Mouse (Mus musculus) CH12.LX (cell line): ENCODE measurements around the gene Rab43. TPM values are rescaled to one million over a fixed set of nuclear protein-coding genes. Genes with fewer than 3 reads are reported as not detected.

ENCODE experiments used
- DNase-seq: peaks from one replicate; pipeline ENCODE4 v3.0.0-alpha.2; 2013; ENCODE audit errors: extremely low read depth
- H3K27ac ChIP-seq: 2 replicates; pipeline ENCODE4 v1.5.1; 2012; ENCODE audit warnings: low read depth, mild to moderate bottlenecking, control low read depth, moderate library complexity; ENCODE audit not compliant: insufficient read depth
- H3K27me3 ChIP-seq: replicated peaks from 2 replicates; pipeline ENCODE3; 2012; ENCODE audit warnings: inconsistent platforms
- H3K36me3 ChIP-seq, 2 experiments: replicated peaks in 1 of 2; 2 replicates each; pipeline versions ENCODE3 to v1.6.1; 2012; ENCODE audit warnings: inconsistent platforms in 1 of 2, low read length in 1 of 2, mild to moderate bottlenecking in 1 of 2, mixed read lengths in 1 of 2, moderate library complexity in 1 of 2; ENCODE audit not compliant: control insufficient read depth in 1 of 2, insufficient read depth in 1 of 2
- H3K4me1 ChIP-seq, 2 experiments: 2 replicates each; pipeline ENCODE4 v1.6.1; 2012; ENCODE audit warnings: inconsistent platforms in 1 of 2, moderate library complexity in 1 of 2; ENCODE audit not compliant: insufficient read depth in 2 of 2, control insufficient read depth in 1 of 2
- H3K4me2 ChIP-seq: 2 replicates; pipeline ENCODE4 v1.6.1; 2012; ENCODE audit warnings: low read depth, mild to moderate bottlenecking, control low read depth; ENCODE audit not compliant: poor library complexity, insufficient read depth, severe bottlenecking
- H3K4me3 ChIP-seq, 3 experiments: fragments of 150-350 bp in 1 of 3; sonication (generic) in 1 of 3; replicated peaks in 1 of 3; 2 replicates each; pipeline versions ENCODE3 to v1.5.1; 2011 to 2012; ENCODE audit warnings: low read depth in 2 of 3, low read length in 2 of 3, mild to moderate bottlenecking in 2 of 3, moderate library complexity in 2 of 3, control low read depth in 1 of 3, improper control_type of control experiment in 1 of 3, inconsistent platforms in 1 of 3, mixed read lengths in 1 of 3; ENCODE audit not compliant: poor library complexity in 1 of 3
- H3K79me2 ChIP-seq: replicated peaks from 2 replicates; pipeline ENCODE4 v1.6.1; 2012; ENCODE audit warnings: mild to moderate bottlenecking, moderate library complexity; ENCODE audit not compliant: control insufficient read depth, poor library complexity, insufficient read depth, severe bottlenecking; ENCODE audit errors: extremely low read depth
- H3K9ac ChIP-seq: 2 replicates; pipeline ENCODE4 v1.6.1; 2012; ENCODE audit warnings: low read depth, mild to moderate bottlenecking, control low read depth, moderate library complexity; ENCODE audit not compliant: insufficient read depth
- H3K9me3 ChIP-seq: replicated peaks from 2 replicates; pipeline ENCODE3; 2012; ENCODE audit warnings: low read length, inconsistent platforms, mixed read lengths
- BHLHE40 ChIP-seq: IDR thresholded peaks from 2 replicates; pipeline ENCODE4 v1.6.1; 2011; ENCODE audit warnings: mild to moderate bottlenecking, low read depth, low read length, improper control_type of control experiment
- CHD2 ChIP-seq: IDR thresholded peaks from 2 replicates; pipeline ENCODE4 v1.6.1; 2011; ENCODE audit warnings: low read length, improper control_type of control experiment
- E2F4 ChIP-seq: IDR thresholded peaks from 2 replicates; pipeline ENCODE4 v1.6.1; 2011; ENCODE audit warnings: low read depth, low read length, improper control_type of control experiment; ENCODE audit not compliant: insufficient replicate concordance
- EP300 ChIP-seq: IDR thresholded peaks from 2 replicates; pipeline ENCODE4 v1.6.1; 2011; ENCODE audit warnings: low read length, improper control_type of control experiment
- GABPA ChIP-seq: IDR thresholded peaks from 2 replicates; pipeline ENCODE4 v1.6.1; 2012; ENCODE audit warnings: low read depth, low read length, improper control_type of control experiment, inconsistent platforms; ENCODE audit not compliant: insufficient replicate concordance
- HCFC1 ChIP-seq: IDR thresholded peaks from 2 replicates; pipeline ENCODE4 v1.6.1; 2012; ENCODE audit warnings: low read depth, mild to moderate bottlenecking, inconsistent platforms, low read length, improper control_type of control experiment
- JUN ChIP-seq: IDR thresholded peaks from 2 replicates; pipeline ENCODE4 v1.6.1; 2011; ENCODE audit warnings: low read depth, mild to moderate bottlenecking, low read length, improper control_type of control experiment, moderate library complexity; ENCODE audit not compliant: insufficient read depth
- JUND ChIP-seq: conservative IDR thresholded peaks from 2 replicates; pipeline ENCODE4 v1.6.1; 2011; ENCODE audit warnings: low read depth, low read length, improper control_type of control experiment
- MAX ChIP-seq: IDR thresholded peaks from 2 replicates; pipeline ENCODE4 v1.6.1; 2011; ENCODE audit warnings: low read length, improper control_type of control experiment
- MAZ ChIP-seq: IDR thresholded peaks from 2 replicates; pipeline ENCODE4 v1.6.1; 2012; ENCODE audit warnings: low read depth, mild to moderate bottlenecking, inconsistent platforms, low read length, improper control_type of control experiment, moderate library complexity
- MYC ChIP-seq: IDR thresholded peaks from 2 replicates; pipeline ENCODE4 v1.6.1; 2011; ENCODE audit warnings: low read depth, mild to moderate bottlenecking, improper control_type of control experiment, low read length
- POLR2AphosphoS2 ChIP-seq: IDR thresholded peaks from 2 replicates; pipeline ENCODE4 v1.6.1; 2011; ENCODE audit warnings: low read depth, low read length, improper control_type of control experiment
- RAD21 ChIP-seq: IDR thresholded peaks from 2 replicates; pipeline ENCODE4 v1.6.1; 2011; ENCODE audit warnings: low read depth, mild to moderate bottlenecking, low read length, improper control_type of control experiment, moderate library complexity
- RCOR1 ChIP-seq: conservative IDR thresholded peaks from 2 replicates; pipeline ENCODE4 v1.6.1; 2012; ENCODE audit warnings: low read depth, mild to moderate bottlenecking, inconsistent platforms, low read length, improper control_type of control experiment
- SIN3A ChIP-seq: IDR thresholded peaks from 2 replicates; pipeline ENCODE4 v1.6.1; 2012; ENCODE audit warnings: low read length, improper control_type of control experiment, inconsistent platforms
- SMC3 ChIP-seq: IDR thresholded peaks from 2 replicates; pipeline ENCODE4 v1.6.1; 2011; ENCODE audit warnings: low read depth, low read length, improper control_type of control experiment
- TCF12 ChIP-seq: IDR thresholded peaks from 2 replicates; pipeline ENCODE4 v1.6.1; 2014; ENCODE audit warnings: low read depth, mild to moderate bottlenecking, inconsistent platforms, low read length, improper control_type of control experiment
- USF1 ChIP-seq: IDR thresholded peaks from 2 replicates; pipeline ENCODE4 v1.6.1; 2014; ENCODE audit warnings: low read depth, mild to moderate bottlenecking, inconsistent platforms, low read length, improper control_type of control experiment
- USF2 ChIP-seq: conservative IDR thresholded peaks from 2 replicates; pipeline ENCODE4 v1.6.1; 2011; ENCODE audit warnings: low read depth, low read length, improper control_type of control experiment
- ZMIZ1 ChIP-seq: IDR thresholded peaks from 2 replicates; pipeline ENCODE4 v1.6.1; 2012; ENCODE audit warnings: low read depth, mild to moderate bottlenecking, inconsistent platforms, low read length, improper control_type of control experiment
- ZNF384 ChIP-seq: IDR thresholded peaks from 2 replicates; pipeline ENCODE4 v1.6.1; 2012; ENCODE audit warnings: low read depth, low read length, improper control_type of control experiment, inconsistent platforms
- dilution Hi-C: fragments of 300-500 bp; cut with MboI; formaldehyde crosslinking; loops from 2 replicates; pipeline ENCODE4 v1.14.3; 2020; ENCODE audit warnings: low sequenced_read_pairs; ENCODE audit not compliant: extremely low pct_unique_long_range_greater_than_20kb, extremely low pct_ligation_motif_present
- in situ Hi-C: fragments of 300-500 bp; cut with MboI; formaldehyde crosslinking; loops from 3 replicates; pipeline ENCODE4 v1.14.3; 2019; ENCODE audit warnings: low sequenced_read_pairs, low pct_ligation_motif_present, low pct_unique_long_range_greater_than_20kb, mixed read lengths
- polyA plus RNA-seq: library from polyadenylated mRNA; unstranded; fragments of >175 nt; gene quantifications from 2 replicates; pipeline ENCODE4 v1.2.1, GENCODE M21; 2012; ENCODE audit warnings: low read depth; ENCODE audit not compliant: insufficient read length
- total RNA-seq, 2 experiments: library from RNA; depleted of rRNA; stranded (reverse); fragments of 300-350 nt in 1 of 2; fragments of >200 nt in 1 of 2; gene quantifications; 2 replicates each; pipeline ENCODE4 v1.2.3; 2012 to 2014

Rab43 gene
- total and polyA plus RNA-seq, 3 experiments, result 4.3 to 23.4 (median 10.3) TPM

- TF ChIP-seq JUND, result peak; percentile 46; the same call in 1 of the 2 replicates
- peak; percentile 70 for TF ChIP-seq TCF12
- peak; percentile 21; the same call in 1 of the 2 replicates for TF ChIP-seq ZMIZ1
- TF ChIP-seq JUN, result no peak
- TF ChIP-seq MAX, result 0 out of 2 replicates have a peak, but pooled peaks have one; percentile 33
- no peak for TF ChIP-seq POLR2AphosphoS2
- TF ChIP-seq CHD2, result peak; percentile 90
- TF ChIP-seq MYC, result no peak
- TF ChIP-seq GABPA, result no peak
- TF ChIP-seq, all 38 proteins: peak for 22
Measured at GRCm38 (mm10) chr6:87810713-87811669, 973 bp downstream of the Rab43 start (continued).

DNA sequence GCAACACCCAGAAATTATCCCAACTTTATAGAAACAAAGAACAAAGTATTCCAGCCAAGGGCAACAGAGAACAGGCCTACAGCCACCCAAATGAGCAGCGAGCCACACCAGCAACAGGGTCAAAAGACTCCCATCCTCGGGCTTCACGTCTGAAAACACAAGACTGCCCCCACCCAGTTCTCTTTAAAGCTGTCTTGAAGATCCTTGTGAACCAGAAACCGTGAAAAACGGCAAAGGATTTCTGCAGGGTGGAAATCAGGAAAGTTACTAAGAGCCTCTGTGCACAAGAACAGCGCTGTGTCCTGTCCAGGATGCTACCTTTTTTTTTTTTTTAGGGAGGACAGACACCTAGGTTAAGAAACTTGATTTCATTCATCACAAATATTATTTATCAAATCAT is 1.7 kb downstream of the Rab43 start:
- no peaks in the 10 kb centered on the region for H3K27me3 ChIP-seq
- H3K27ac ChIP-seq, result peak overlapping the region; percentile 94; the same call in 1 of the 2 replicates
- peaks cover 32% of the 10 kb centered on the region for H3K79me2 ChIP-seq
- peak; percentile 15 for DNase-seq
- peaks cover 9 to 39% of the 10 kb centered on the region in 2 experiments for H3K36me3 ChIP-seq
- dilution Hi-C loops, result no loop called here
- H3K4me3 ChIP-seq, result peak overlapping the region; percentile 75 to 94 (median 78)
- in situ Hi-C loops, result no loop called here
- peak overlapping the region; percentile 87 for H3K9ac ChIP-seq
- H3K4me1 ChIP-seq, result peaks cover 17 to 63% of the 10 kb centered on the region in 2 experiments
- H3K4me2 ChIP-seq, result peak overlapping the region; percentile 85
- no peaks in the 10 kb centered on the region for H3K9me3 ChIP-seq
- no peak for TF ChIP-seq TCF12
- peak; percentile 19; the same call in 1 of the 2 replicates for TF ChIP-seq ZNF384
- 0 out of 2 replicates have a peak, but pooled peaks have one; percentile 1 for TF ChIP-seq MAZ
- 0 out of 2 replicates have a peak, but pooled peaks have one; percentile 44 for TF ChIP-seq RCOR1

DNA sequence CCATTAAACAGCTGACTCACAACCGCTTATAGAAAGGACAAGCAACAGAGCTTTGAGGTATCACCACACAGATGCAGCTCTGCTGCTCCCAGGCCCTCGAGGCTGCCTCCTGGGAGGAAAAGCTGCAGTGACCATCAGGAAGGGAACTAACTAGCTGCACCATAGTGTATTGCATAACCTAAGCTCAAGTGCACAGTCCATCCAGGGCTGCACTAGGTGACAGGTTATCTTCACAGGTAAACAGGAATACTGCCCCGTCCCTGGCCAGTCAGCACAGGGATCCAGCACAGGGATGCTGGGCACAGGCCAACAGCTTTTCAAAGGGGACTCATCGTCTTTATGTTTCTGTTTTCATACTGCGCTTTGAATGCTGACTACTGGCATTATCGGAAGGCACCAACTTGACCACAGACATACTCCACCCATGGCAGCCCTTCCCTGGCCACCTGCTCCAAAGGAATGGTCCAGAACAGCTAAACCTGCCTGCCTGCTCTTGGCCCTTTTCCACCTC is 2.3 kb downstream of the Rab43 start:
- Histone ChIP-seq H3K27me3 (no peaks in the 10 kb centered on the region), H3K4me3 (peak overlapping the region; percentile 75 to 94 (median 78)), H3K9ac (peak overlapping the region; percentile 87), H3K9me3 (no peaks in the 10 kb centered on the region), H3K79me2 (peaks cover 35% of the 10 kb centered on the region), H3K27ac (peak overlapping the region; percentile 94), H3K36me3 (peaks cover 7 to 37% of the 10 kb centered on the region in 2 experiments), H3K4me2 (peak overlapping the region; percentile 85), H3K4me1 (peaks cover 17 to 63% of the 10 kb centered on the region in 2 experiments)
- DNase-seq, result no peak
- in situ Hi-C loops, result no loop called here
- no peak for TF ChIP-seq BHLHE40
- TF ChIP-seq SMC3, result no peak
- TF ChIP-seq JUN, result no peak
- no peak for TF ChIP-seq E2F4
- TF ChIP-seq HCFC1, result no peak
- no peak for TF ChIP-seq USF1
- no peak for TF ChIP-seq MYC
- no peak for TF ChIP-seq USF2
- no peak for TF ChIP-seq ZMIZ1
- no peak for TF ChIP-seq CHD2
- TF ChIP-seq SIN3A, result no peak
- TF ChIP-seq EP300, result no peak
- TF ChIP-seq RAD21, result no peak
- dilution Hi-C loops, result no loop called here
